Mouse (Mus musculus) cortical plate, adult 2 months (tissue): ENCODE measurements around the gene Gpbp1.

Experiments
- CTCF ChIP-seq: fragments of 200-500 bp; IDR thresholded peaks from 2 replicates; pipeline ENCODE4 v1.5.1; 2011; ENCODE audit warnings: mild to moderate bottlenecking, control low read depth, low read length; ENCODE audit not compliant: insufficient read depth; ENCODE audit errors: extremely low read depth
- POLR2A ChIP-seq: fragments of 200-500 bp; IDR thresholded peaks from 2 replicates; pipeline ENCODE4 v1.6.1; 2011; ENCODE audit warnings: mild to moderate bottlenecking, low read length, control low read depth; ENCODE audit not compliant: insufficient read depth; ENCODE audit errors: extremely low read depth

- TF ChIP-seq CTCF (no peak), POLR2A (no peak)
These were observed 28.4 kb upstream of the Gpbp1 start for GRCm38 (mm10) chr13:111518332-111518731.
